Mouse (Mus musculus): ENCODE measurements around the gene Smc1a.
"Not testable (repeated sequence)": the region's sequence is repeated elsewhere in the genome, so short reads cannot be mapped to it uniquely, and the experiment has no call there.

Gene Smc1a

GRCm38 (mm10) chrX:152016151-152017145 is at the start of gene Smc1a, which contains the start of gene Ribc1:
Gene Smc1a (plus strand): TSS chrX:152016428.
Gene Ribc1 (minus strand): TSS chrX:152016295.
- DNase-seq (ENCODE audit: low spot score): peak; percentile 88

DNA sequence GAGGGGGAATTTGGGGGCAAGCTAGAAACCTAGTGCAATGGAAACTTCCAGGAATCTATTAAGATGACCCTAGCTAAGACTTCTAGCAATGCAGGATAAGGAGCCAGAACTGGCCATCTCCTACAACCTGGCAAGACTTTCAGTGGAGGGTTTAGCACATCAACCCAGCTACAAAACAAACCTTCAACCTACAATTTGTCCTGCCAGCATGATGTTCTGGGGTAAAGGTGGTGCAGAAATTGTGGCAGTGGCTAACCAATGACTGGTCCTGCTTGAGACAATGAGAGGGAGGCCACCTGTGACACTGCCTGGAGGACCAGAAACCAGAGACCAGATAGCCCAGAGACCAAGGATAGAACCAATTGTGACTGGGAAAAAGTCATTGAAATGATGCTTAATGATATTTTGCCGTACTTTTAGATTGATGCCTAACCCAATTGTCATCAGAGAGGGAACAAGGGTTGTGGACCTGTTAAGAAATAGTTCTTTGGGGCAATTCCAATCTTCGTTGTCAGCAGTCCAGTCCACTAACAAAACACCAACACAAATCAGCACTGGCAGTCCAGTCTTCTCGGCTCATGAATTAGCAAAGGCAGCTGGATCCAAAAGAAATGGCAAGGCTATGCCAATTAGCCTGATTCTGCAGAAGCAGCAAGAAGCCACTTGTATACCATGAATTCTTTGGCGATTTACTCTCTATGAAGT is 17.1 kb upstream of the Smc1a start:
- DNase-seq (ENCODE audit: low spot score): no peak

GRCm38 (mm10) chrX:152001182-152001684 is 15.0 kb upstream of the Smc1a start:
- peak; percentile 5 for DNase-seq (ENCODE audit: low spot score)

GRCm38 (mm10) chrX:152001737-152002710 is 14.2 kb upstream of the Smc1a start, which contains the start of gene Hsd17b10:
Gene Hsd17b10 (plus strand): TSS chrX:152001845.
- peak; percentile 73 for DNase-seq (ENCODE audit: low spot score)

GRCm38 (mm10) chrX:152002865-152003264 is 13.4 kb upstream of the Smc1a start:
- peak; percentile 6 for DNase-seq (ENCODE audit: low spot score)

GRCm38 (mm10) chrX:152007863-152008262 is 8.4 kb upstream of the Smc1a start:
- no peak for DNase-seq (ENCODE audit: low spot score)

GRCm38 (mm10) chrX:152015752-152016150 is 477 bp upstream of the Smc1a start:
- DNase-seq (ENCODE audit: low spot score): no peak

GRCm38 (mm10) chrX:152017186-152017585 is 958 bp downstream of the Smc1a start:
- DNase-seq (ENCODE audit: low spot score): no peak

- DNase-seq (ENCODE audit: low spot score): peak; percentile 46
These were observed 3.1 kb downstream of the Smc1a start for GRCm38 (mm10) chrX:152019294-152019693.

DNA sequence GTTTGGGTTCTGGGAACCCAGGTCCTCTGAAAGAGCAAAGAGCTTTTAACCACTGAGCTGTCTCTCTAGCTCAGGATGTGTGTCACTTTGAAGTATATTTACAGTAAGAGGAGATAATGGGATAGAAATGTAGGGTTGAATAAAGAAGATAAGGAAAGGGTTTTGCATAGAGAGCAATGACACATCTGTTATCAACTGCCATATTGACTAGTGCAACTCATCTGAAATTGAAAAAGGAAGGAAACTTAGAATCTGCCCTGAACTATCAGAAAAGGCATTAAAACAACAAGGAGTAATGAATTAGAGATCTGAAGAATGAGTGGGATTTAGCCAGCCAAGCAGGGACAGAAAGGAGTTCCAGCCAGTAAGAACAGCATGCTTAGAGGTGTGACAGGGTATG is 23.6 kb downstream of the Smc1a start:
- peak; percentile 44 for DNase-seq (ENCODE audit: low spot score)

DNA sequence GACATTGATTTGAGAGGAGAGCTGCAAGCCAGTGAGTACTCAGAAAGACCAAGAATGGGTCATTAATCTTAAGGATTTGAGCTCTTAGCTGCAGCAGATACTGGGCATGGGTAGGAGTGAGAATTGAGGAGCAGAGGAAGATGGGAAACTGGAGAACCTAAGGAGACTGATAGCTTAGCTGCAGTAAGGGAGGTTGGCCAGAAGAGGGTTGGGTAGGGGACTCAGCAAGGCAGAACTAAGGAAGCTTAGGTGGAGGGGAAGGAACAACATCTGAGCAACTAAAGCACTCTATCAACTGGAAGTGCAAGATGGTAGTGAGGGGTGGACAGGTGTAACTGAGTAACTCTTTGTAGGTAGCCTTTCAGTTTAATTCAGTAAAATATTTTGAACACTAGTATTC is 31.0 kb downstream of the Smc1a start:
- DNase-seq (ENCODE audit: low spot score): no peak

GRCm38 (mm10) chrX:152052546-152052945 is 36.3 kb downstream of the Smc1a start:
- no peak for DNase-seq (ENCODE audit: low spot score)

- DNase-seq (ENCODE audit: low spot score): no peak
These were observed 37.9 kb downstream of the Smc1a start for GRCm38 (mm10) chrX:152054094-152054493.

GRCm38 (mm10) chrX:152065674-152066073 is 49.4 kb downstream of the Smc1a start:
- no peak for DNase-seq (ENCODE audit: low spot score)

DNA sequence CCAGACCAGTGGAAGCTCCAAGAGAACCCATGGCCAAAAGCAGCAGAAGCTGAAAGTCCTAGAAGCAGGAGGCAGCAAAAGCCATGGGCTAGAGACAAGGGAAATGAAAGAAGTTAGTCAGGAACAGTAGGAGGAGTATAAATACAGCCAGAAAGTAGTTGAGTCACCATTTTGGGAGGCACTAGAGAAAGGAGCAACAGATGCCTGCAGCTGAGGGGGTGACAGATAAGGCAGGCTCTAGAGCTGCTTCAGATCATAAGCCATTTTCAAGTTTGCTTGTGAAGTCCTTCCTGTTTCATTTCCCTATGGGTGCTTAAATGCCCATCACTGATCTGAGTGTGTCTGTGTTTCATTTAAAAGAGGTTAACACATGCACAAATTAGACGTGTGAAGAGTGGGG is 51.6 kb downstream of the Smc1a start:
- DNase-seq (ENCODE audit: low spot score): no peak

DNA sequence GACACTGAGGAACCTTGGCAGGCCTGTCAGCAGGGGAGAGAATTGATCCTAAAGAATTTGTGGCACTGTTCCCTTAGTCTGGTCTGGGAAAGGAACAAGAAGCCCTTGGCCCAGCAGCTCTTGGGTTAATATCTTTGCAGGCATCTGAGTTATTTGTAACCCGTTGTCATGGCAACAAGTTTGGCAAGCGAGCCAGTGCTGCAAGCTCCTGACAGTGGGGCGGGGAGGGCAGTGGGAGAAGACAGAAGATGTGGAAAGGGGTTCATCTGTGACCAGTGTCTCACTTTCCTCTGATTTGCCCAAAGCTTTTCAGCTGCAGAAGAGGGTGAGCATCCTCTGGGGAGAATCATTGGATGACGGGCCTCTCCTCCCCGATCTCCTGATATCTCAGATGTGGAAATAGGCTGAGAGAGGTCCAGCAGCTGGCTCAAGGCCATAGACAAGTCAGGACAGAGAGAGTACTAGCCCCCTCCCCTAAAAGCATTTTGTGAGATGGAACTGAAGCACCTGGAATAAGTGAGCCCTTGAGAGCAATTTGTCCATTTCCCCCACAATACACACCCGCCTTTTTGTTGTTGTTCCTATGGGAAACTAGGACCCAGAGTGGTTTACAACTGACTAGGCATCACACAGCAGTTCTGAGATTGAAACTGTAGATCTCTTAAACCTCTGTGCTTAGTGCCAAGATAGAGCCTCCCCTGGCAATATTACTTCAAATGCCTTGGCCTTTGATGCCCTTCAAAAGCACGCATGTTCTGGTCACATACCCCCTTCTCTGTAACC is 73.8 kb downstream of the Smc1a start:
- not testable (repeated sequence) for DNase-seq (ENCODE audit: low spot score)

- DNase-seq (ENCODE audit: low spot score): no peak
These were observed 81.3 kb downstream of the Smc1a start for GRCm38 (mm10) chrX:152097572-152097971.

Data from c-Kit-positive CD71-positive TER-119-positive erythroid progenitor cells, embryonic 14.5 days (primary cell).